Mouse (Mus musculus): ENCODE measurements around the gene Ddx43.

Gene Ddx43

DNA sequence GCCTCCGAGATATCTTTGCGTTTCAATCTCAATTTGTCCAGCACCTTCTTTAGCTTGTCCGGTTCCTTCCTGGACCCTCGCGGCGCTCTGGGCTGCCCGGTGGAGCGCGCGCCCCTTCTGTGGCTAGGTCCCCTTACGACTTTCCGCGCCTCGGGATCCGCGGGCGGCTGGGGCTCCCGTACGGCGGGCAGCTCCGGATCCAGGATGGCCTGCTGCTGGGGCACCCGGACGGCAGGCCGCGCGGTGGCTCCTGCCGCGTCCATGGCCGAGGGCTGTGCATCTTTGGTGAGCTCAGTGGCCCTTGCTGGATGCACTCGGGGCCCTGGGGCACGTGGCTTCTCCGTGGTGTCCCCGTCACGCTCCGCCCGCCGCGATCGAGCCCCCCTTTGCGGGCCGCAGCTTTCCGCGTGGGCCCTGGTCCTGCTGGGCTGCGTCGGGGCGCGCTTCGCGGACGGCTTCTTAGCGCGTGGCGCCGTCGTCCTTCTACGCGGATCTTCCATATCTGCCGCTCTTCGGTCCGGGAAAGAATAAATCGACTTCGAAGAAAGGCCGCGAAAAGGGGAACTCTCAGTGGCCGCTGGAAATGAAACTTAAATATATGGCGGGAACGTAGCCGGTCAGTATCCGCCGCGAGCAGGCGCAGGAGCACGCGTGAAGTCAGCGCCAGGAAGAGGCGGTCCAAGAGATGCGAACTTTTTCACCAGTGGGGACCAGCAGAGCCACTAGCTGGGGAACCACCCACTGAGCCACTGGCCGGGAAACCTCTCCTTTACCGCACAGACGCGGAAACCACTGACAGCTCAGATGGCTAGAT lies 47.2 kb downstream of the Ddx43 start, which contains the start of gene Cgas:
Gene Cgas, minus strand, starts transcription at position 659 of the 814 bp plus-strand sequence.
- peak; percentile 22 for DNase-seq (ENCODE audit: low spot score)

DNA sequence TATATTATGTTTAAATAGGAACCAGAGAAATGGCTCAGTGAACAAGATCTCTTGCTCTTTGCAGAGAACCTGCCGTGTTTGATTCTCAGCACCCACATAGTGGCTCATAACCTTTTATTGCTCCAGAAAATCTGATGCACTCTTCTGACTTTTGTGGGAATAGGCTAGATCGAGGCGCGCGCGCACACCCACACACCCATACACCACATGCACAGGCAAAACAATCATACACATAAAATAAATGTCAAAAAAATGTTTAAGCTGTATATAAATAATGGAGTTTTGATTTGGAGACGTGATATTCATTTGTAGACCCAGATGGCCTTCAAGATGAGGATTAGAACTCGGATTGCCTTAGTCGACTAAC lies 52.0 kb downstream of the Ddx43 start:
- no peak for DNase-seq (ENCODE audit: low spot score)

DNA sequence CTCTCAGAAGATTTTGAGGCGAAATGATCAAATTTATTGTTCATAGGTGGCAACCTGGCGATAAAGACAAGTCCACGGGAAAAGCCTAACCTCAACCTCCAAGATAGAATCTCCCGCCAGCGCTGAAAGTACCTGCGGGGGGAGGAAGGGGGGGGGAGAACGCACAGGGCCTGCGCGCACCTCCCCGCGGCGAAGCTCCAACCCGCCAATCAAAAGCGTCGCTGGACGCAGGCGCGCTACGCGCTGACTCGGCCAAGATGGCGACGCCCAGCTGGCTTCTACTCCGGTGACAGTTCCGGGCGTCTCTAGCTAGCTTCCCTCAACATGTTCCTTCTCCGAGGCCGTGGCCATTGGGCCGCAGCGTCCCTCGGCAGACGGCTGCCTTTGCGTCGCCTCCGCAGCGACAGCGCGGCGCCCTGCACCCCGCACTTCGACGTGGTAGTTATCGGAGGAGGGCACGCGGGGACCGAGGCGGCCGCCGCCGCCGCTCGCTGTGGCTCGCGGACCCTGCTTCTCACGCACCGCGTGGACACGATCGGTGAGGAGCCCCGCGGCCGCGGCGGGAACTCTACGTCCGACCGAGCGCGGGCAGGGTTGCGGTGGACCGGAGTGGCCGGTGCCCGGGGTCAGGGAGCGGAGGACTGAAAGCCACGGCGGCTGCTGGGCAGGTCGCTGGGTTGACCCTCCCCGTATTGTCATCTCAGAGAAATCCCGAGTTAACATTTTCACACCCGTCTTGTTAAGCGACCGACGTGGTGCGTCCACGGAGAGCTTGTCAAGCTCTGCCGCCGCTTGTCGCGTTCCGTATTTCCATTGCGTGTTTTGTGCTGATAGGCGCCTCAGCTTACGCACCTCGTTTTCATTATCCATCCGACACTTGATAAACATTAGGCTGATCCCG lies 52.6 kb downstream of the Ddx43 start, which contains the start of the genes Mto1 and Gm17324:
Gene Mto1, plus strand, starts transcription at position 236 of the 901 bp plus-strand sequence.
Gene Gm17324, minus strand, starts transcription at position 814 of the 901 bp plus-strand sequence.
- peak; percentile 84 for DNase-seq (ENCODE audit: low spot score)

DNA sequence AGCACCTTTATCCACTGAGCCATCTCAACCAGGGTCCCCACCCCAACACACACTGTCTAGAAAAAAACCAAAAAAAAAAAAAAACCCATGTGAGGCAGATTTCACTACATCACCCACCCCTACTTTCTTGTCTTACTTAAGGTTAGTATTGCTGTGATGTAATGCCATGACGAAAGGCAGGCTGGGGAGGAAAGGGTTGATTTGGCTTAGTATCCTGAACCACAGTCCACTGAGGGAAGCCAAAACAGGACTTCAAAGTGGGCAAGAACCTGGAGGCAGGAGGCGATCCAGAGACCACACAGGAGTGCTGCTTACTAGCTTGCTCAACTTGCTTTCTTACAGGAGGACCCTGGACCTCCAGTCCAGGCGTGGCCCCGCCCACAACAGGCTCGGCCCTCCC lies 54.8 kb downstream of the Ddx43 start:
- no peak for DNase-seq (ENCODE audit: low spot score)

DNA sequence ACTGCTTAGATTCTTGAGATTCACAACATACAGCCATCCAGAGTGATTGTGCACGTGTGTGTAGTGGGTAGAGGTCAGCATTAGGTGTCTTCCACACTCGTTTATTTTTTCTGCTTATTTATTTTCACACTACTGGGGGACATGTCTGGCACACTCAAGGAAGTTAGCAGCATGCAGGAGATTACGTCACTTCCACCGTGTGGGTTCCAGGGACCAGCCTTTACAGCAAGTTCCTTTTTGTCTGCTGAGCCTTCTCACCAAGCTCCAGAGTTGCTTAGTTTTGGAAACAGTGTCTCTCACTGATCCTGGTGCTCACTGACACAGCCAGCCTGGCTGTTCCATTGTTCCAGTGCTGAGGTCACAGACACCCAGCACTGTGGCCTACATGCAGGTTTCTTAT lies 55.8 kb downstream of the Ddx43 start:
- no peak for DNase-seq (ENCODE audit: low spot score)

DNA sequence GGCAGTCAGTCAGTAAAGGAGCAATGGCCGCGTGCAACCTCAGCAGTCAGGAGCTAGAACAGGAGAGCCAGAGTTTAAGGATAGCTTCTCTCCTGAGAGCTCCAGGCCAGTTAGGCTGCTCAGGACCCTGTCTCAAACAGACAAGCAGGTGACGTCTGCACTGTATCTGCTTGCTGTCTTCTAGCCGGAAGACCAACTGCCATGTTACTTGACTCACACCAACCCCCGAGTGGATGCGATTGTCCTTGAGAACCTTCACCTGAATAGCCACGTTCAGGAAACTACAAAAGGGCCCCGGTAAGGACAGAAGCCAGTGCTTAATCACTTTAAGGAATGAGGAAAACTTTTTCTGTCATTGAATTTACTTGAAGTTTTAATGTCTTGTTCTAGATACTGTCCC lies 61.4 kb downstream of the Ddx43 start:
- DNase-seq (ENCODE audit: low spot score), result no peak

DNA sequence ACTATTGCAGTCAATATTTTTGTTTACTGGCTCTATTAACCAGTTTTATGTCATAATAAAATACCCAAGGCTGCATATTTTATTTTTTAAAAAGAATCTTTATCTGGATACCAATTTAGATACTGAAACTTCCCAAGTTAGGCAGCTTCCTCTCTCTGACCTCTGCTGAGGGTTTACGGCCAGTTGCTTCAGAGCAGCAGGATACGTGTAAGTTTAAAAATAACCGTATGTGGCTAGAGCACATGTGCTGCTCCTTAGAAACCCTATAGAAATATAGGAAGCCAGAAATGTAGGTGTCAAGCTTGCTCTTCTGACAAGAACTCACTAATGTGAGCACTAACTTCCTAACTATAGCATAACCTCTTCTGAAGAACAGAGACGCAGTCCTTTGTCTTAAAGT lies 67.8 kb downstream of the Ddx43 start:
- DNase-seq (ENCODE audit: low spot score), result no peak

DNA sequence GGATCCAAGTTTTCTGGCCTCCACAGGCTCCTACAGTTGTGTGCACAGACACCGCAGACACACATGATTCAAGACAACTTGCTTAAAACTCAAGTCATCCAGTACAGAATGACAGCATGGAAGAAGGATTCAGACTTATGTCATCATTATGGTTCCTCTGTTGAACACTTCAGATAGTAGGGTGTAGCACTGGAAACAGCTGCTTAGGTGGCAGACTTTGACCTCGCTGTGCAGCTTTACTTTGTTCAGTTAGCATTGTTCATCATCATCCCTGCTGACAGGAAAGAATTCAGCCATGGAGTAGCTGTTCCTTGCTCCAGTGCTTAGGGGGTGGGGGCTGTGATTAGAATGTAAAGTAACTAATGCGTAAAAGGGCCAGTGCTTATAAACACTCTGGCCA lies 70.1 kb downstream of the Ddx43 start:
- no peak for DNase-seq (ENCODE audit: low spot score)
